Mouse (Mus musculus): ENCODE results near the gene Tnfrsf13c. TPM values are rescaled to one million over a fixed set of nuclear protein-coding genes. Genes with fewer than 3 reads are reported as not detected.

Tnfrsf13c gene
- polyA plus RNA-seq, 1 experiment: 24.9 TPM

DNA sequence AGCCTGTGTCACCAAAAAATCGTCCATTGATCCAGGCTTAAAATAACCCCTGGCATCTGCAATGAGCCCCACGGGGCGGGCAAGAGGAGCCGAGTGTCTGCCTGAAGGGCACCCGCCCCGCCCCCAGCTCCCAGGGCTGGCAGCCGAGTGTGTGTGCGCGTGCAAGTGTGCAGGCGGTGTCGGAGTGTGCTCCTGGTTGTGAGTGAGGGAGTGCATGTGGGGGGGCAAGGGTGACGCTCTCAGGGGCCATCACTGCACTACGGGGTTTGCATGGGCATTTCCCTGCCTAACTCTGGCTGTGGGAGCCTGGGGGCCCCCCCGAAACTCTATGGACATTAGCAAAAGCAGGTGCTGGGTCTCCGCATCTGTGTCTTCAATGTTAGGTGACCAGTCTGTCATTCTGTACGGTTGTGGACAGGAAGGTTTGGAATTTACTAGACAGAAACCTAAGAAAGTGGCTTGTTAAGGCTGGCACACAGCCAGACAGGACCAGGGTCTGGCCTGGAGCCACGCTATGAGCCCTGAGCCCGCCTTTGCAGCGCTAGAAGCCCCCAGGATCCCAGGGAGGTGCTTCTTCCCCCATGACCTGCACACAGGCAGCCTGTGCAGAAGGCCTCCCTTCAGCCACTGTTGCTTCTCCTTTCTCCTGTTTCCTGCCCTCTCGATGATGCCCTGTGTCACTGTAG is 7.9 kb downstream of the Tnfrsf13c start:
- Histone ChIP-seq H3K27ac (ENCODE audit: control insufficient read depth, insufficient read depth, low read depth, low read length, poor library complexity) (no peak overlapping the region), H3K4me3 (replicated peaks; ENCODE audit: control insufficient read depth, low read depth, low read length) (no peak overlapping the region), H3K4me1 (ENCODE audit: control insufficient read depth, insufficient read depth, low read length) (peaks cover 5% of the 10 kb centered on the region)
- TF ChIP-seq POLR2A (IDR thresholded peaks at IDR 0.05; ENCODE audit: borderline replicate concordance, control insufficient read depth, low read depth, low read length) (no peak), CTCF (IDR thresholded peaks at IDR 0.05; ENCODE audit: control insufficient read depth, insufficient read depth, low read length) (no peak)
- WGBS: 68% methylated on average over 20 of the region's 20 CpGs

DNA sequence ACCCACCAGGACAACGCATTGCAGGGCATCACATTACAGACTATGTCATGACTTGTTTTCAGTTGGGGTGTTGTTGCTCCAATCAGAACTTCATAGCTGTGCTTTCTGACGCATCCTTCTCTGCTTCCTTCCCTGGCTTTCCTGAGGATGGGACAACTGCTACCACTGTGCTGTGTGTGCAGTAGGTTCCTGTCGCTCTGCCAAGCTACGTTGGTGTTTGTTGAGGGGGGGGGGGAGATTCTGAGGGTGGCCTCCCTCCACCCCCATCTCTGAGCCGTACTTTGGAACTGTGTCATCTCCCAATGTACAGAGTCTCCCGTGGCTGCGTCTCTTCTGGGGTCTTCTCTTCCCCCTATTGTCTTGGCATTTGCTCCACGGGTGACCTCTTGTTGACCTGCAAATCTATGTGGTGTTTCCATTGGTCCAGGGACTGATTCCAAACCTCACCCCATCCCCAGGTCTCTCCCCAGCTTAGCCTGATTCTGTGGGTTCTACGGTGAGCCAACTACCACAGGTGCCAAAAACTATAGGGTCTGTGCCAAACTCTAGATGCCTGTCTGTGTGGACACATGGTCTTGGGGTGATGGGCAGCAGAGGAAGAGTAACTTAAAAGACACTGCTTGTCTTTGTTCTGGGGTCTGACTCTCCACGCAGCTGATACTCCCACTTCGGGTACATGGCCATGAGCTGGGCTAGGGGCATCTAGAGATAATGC is 8.7 kb downstream of the Tnfrsf13c start:
- Histone ChIP-seq H3K4me3 (replicated peaks; ENCODE audit: control insufficient read depth, low read depth, low read length) (no peak overlapping the region), H3K27ac (ENCODE audit: control insufficient read depth, insufficient read depth, low read depth, low read length, poor library complexity) (no peak overlapping the region), H3K4me1 (ENCODE audit: control insufficient read depth, insufficient read depth, low read length) (peaks cover 2% of the 10 kb centered on the region; the same call in 1 of the 2 replicates)
- 75% methylated on average over 11 of the region's 11 CpGs for WGBS
- no peak for TF ChIP-seq CTCF (IDR thresholded peaks at IDR 0.05; ENCODE audit: control insufficient read depth, insufficient read depth, low read length)
- TF ChIP-seq POLR2A (IDR thresholded peaks at IDR 0.05; ENCODE audit: borderline replicate concordance, control insufficient read depth, low read depth, low read length): no peak

DNA sequence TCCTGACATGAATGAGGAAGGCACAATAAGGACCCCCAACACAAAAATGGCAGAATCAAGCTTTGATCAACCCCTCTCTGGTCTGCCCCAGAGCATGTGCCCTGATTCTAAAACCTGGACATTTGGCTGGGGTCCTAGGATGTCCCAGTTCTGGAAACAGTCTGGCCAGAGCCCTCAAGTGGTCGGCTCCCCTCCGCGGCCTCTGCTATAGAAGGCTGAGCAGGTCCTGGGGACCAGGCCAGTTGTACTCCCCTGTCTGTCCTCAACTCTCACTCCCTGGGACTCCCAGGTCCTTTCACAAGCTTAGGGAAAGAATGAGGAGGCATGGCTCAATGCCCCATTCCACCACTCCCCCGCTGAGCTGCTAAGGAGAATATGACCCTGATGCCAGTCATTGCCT is 10.9 kb downstream of the Tnfrsf13c start:
- TF ChIP-seq CTCF (IDR thresholded peaks at IDR 0.05; ENCODE audit: control insufficient read depth, insufficient read depth, low read length): no peak
- no peak for TF ChIP-seq POLR2A (IDR thresholded peaks at IDR 0.05; ENCODE audit: borderline replicate concordance, control insufficient read depth, low read depth, low read length)
- H3K4me3 ChIP-seq (replicated peaks; ENCODE audit: control insufficient read depth, low read depth, low read length): no peak overlapping the region
- H3K4me1 ChIP-seq (ENCODE audit: control insufficient read depth, insufficient read depth, low read length): no peaks in the 10 kb centered on the region
- H3K27ac ChIP-seq (ENCODE audit: control insufficient read depth, insufficient read depth, low read depth, low read length, poor library complexity): no peak overlapping the region
- 84% methylated on average over 4 of the region's 4 CpGs for WGBS

DNA sequence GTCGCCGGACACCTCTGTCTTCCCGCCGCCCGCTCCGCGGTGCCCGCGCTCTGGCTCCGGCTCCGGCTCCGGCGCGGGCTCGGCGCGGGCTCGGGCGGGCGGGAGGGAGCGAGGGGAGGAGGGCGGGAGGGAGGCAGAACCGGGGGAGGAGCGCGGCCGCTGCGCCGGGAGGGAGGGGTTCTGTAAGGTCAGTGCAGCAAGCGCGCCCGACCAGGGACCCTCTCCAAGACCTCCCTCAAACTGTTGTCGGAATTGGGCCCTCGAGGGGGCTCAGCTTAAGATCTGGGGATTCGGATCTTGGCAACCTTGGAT is 11.5 kb downstream of the Tnfrsf13c start, which contains the start of gene Shisa8:
Shisa8 (minus strand) TSS at position 64 of the 312 bp plus-strand sequence.
- TF ChIP-seq POLR2A (IDR thresholded peaks at IDR 0.05; ENCODE audit: borderline replicate concordance, control insufficient read depth, low read depth, low read length) (no peak), CTCF (IDR thresholded peaks at IDR 0.05; ENCODE audit: control insufficient read depth, insufficient read depth, low read length) (no peak)
- under 1% methylated on average over 33 of the region's 34 CpGs for WGBS
- H3K27ac ChIP-seq (ENCODE audit: control insufficient read depth, insufficient read depth, low read depth, low read length, poor library complexity): no peak within 1 kb of the TSS
- H3K4me3 ChIP-seq (replicated peaks; ENCODE audit: control insufficient read depth, low read depth, low read length): no peak within 1 kb of the TSS
- no peaks in the 10 kb centered on the region for H3K4me1 ChIP-seq (ENCODE audit: control insufficient read depth, insufficient read depth, low read length)

DNA sequence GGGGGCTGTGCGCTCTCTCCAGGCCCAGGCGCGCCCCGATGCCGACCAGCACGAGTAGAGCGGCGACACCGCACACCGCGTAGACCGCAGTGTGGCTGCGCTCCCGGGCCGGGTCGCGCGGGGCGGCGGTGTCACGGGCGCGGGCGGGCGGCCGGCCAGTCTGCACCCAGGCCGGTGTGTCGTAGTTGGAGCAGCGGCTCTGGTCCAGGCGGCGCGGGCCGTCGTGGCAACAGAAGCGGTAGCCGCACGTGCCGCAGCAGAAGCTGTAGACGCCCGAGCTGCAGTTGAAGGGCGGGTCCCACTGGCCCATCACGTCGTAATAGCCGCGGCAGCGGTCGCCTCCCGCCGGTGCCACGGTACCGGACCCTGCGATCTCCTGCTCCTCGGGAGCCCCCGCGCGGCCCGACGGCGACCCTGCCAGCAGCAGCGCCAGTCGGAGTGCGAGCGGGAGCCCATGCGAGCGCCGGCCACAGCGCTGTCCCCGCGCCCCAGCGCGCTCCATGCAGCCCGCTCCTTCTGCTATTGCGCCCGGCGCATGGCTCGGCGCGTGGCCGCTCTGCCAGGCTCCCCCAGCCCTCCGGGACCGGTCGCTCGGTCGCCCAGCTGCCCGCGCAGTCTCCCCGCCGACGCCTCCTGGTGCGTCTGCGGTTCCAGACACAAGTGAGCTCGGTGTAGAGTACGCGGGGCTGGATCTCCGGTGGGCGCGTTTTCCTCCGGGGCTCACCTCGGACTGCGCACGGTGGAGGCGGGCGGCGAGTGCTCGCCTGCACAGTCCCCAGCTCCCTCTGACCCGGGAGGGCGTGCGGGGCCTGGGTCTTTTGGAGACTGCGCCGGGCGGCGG is 12.0 kb downstream of the Tnfrsf13c start:
- H3K4me1 ChIP-seq (ENCODE audit: control insufficient read depth, insufficient read depth, low read length): no peaks in the 10 kb centered on the region
- no peak for TF ChIP-seq POLR2A (IDR thresholded peaks at IDR 0.05; ENCODE audit: borderline replicate concordance, control insufficient read depth, low read depth, low read length)
- TF ChIP-seq CTCF (IDR thresholded peaks at IDR 0.05; ENCODE audit: control insufficient read depth, insufficient read depth, low read length): no peak
- WGBS: under 1% methylated on average over 112 of the region's 112 CpGs
- H3K27ac ChIP-seq (ENCODE audit: control insufficient read depth, insufficient read depth, low read depth, low read length, poor library complexity): no peak overlapping the region
- no peak overlapping the region for H3K4me3 ChIP-seq (replicated peaks; ENCODE audit: control insufficient read depth, low read depth, low read length)

DNA sequence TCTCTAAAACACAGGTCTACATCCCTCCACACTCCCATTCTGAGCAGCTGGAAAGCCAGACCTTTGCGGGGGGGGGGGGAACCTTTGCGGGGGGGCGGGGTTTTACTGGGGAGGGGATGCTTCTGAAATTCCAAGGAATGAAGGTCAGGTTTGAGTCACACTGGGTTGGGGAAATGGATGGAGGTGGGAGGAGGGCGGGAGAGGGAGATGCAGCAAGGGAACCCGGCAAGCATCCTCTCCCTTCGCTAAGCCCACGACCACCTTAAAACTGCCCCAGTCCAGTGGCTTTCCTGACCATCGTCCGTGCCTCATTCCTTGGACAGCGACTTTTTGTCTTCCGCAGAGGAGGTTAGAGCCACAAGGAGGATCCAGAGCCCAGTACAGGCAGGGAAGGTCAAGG is 12.9 kb downstream of the Tnfrsf13c start:
- H3K4me3 ChIP-seq (replicated peaks; ENCODE audit: control insufficient read depth, low read depth, low read length): no peak overlapping the region

DNA sequence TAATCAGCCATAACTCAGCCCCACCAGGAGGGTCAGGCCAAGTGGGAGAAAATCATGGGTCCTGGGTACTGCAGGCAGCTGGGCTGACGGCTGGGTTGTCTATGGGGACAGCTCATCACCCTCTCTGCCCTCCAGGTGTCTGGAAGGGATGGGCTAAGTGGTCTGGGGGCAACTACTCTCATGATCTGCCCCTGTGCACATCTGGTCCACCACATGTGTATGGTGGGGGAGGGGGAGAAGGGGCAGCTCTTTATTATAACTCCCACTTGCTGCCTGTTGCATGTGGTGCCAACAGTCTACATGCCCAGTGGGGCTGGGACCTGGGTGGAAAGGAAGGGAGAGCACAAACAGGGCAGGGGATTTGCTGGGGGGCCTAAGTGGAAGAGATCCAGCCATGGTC is 13.4 kb downstream of the Tnfrsf13c start:
- no peaks in the 10 kb centered on the region; the same call in 1 of the 2 replicates for H3K4me1 ChIP-seq (ENCODE audit: control insufficient read depth, insufficient read depth, low read length)
- TF ChIP-seq CTCF (IDR thresholded peaks at IDR 0.05; ENCODE audit: control insufficient read depth, insufficient read depth, low read length) (no peak), POLR2A (IDR thresholded peaks at IDR 0.05; ENCODE audit: borderline replicate concordance, control insufficient read depth, low read depth, low read length) (no peak)
- 57% methylated on average over 1 of the region's 1 CpGs for WGBS
- no peak overlapping the region for H3K27ac ChIP-seq (ENCODE audit: control insufficient read depth, insufficient read depth, low read depth, low read length, poor library complexity)
- H3K4me3 ChIP-seq (replicated peaks; ENCODE audit: control insufficient read depth, low read depth, low read length): no peak overlapping the region

More for the DNA sequence above, 12.9 kb downstream of the Tnfrsf13c start:
- TF ChIP-seq CTCF (IDR thresholded peaks at IDR 0.05; ENCODE audit: control insufficient read depth, insufficient read depth, low read length) (no peak), POLR2A (IDR thresholded peaks at IDR 0.05; ENCODE audit: borderline replicate concordance, control insufficient read depth, low read depth, low read length) (no peak)
- Histone ChIP-seq H3K27ac (ENCODE audit: control insufficient read depth, insufficient read depth, low read depth, low read length, poor library complexity) (no peak overlapping the region), H3K4me1 (ENCODE audit: control insufficient read depth, insufficient read depth, low read length) (no peaks in the 10 kb centered on the region)
- 4% methylated on average over 11 of the region's 11 CpGs for WGBS

Measured in bone marrow, adult 2 months (tissue).